Mouse (Mus musculus) lung, postnatal 0 days (tissue): ENCODE measurements around the gene Ttc29. TPM values are rescaled to one million over a fixed set of nuclear protein-coding genes. Genes with fewer than 3 reads are reported as not detected.

Experiments used
- ATAC-seq: fragments of 200-750 bp; cut with Nextera tagmentation; 2 replicates; pipeline ENCODE4 v1.8.0; 2017; ENCODE audit warnings: moderate library complexity
- DNase-seq: peaks from one replicate; pipeline ENCODE4 v3.0.0-alpha.2; 2016; ENCODE audit warnings: low spot score
- H3K27ac ChIP-seq: fragments of 300-500 bp; sonication (generic); 2 replicates; pipeline ENCODE4 v1.5.1; 2014; ENCODE audit warnings: antibody characterized with exemption, mild to moderate bottlenecking, low read length, mixed read lengths
- H3K27me3 ChIP-seq: fragments of 300-500 bp; sonication (generic); replicated peaks from 2 replicates; pipeline ENCODE4 v1.6.1; 2014; ENCODE audit warnings: low read length, mixed read lengths; ENCODE audit not compliant: insufficient read depth
- H3K36me3 ChIP-seq: fragments of 300-500 bp; sonication (generic); 2 replicates; pipeline ENCODE4 v1.6.1; 2014; ENCODE audit warnings: low read length, mixed read lengths; ENCODE audit not compliant: insufficient read depth
- H3K4me1 ChIP-seq: fragments of 300-500 bp; sonication (generic); 2 replicates; pipeline ENCODE4 v1.6.1; 2014; ENCODE audit warnings: antibody characterized with exemption, low read depth, low read length, mixed read lengths; ENCODE audit not compliant: insufficient read depth
- H3K4me2 ChIP-seq: fragments of 300-500 bp; sonication (generic); replicated peaks from 2 replicates; pipeline ENCODE4 v1.6.1; 2014; ENCODE audit warnings: low read depth, mild to moderate bottlenecking, low read length, moderate library complexity, mixed read lengths
- H3K4me3 ChIP-seq: fragments of 300-500 bp; sonication (generic); 2 replicates; pipeline ENCODE4 v1.5.1; 2014; ENCODE audit warnings: low read depth, low read length
- H3K9ac ChIP-seq: fragments of 300-500 bp; sonication (generic); replicated peaks from 2 replicates; pipeline ENCODE4 v1.6.1; 2014; ENCODE audit warnings: low read depth, mild to moderate bottlenecking
- H3K9me3 ChIP-seq: fragments of 300-500 bp; sonication (generic); 2 replicates; pipeline ENCODE4 v1.6.1; 2016; ENCODE audit warnings: low read length, mixed read lengths
- CTCF ChIP-seq: IDR thresholded peaks from 2 replicates; pipeline ENCODE4 v1.5.1; 2016; ENCODE audit warnings: antibody characterized with exemption, mild to moderate bottlenecking
- EP300 ChIP-seq: IDR thresholded peaks from 2 replicates; pipeline ENCODE4 v1.6.1; 2016; ENCODE audit warnings: antibody characterized with exemption, mild to moderate bottlenecking, control low read depth
- WGBS: fragments of 180-500 bp; shearing (Covaris S2); extraction: QIAGEN DNeasy Blood & Tissue Kit; methylation state at CpG from one replicate; pipeline ENCODE4 v1.1.7; 2014; 5-methylcytosine and 5-hydroxymethylcytosine counted together
- polyA plus RNA-seq: library from polyadenylated mRNA; unstranded; fragments of >200 nt; fragmentation: Nextera tagmentation; extraction: Ambion mirVana; gene quantifications from 2 replicates; pipeline ENCODE4 v1.2.1, GENCODE M21; 2015

Gene Ttc29
- polyA plus RNA-seq, result 5.6 and 7.3 TPM in 2 replicates

GRCm38 (mm10) chr8:78213074-78213473 is at the start of gene Ttc29:
Gene Ttc29 (plus strand): TSS chr8:78213297.
- H3K4me2 ChIP-seq, result 0 out of 2 replicates have a peak within 1 kb of the TSS, but pooled peaks have one; percentile 8
- H3K36me3 ChIP-seq, result no peaks in the 10 kb centered on the region

GRCm38 (mm10) chr8:78171351-78171750 is 41.7 kb upstream of the Ttc29 start:
- 82% methylated on average over 1 of the region's 1 CpGs for WGBS
- no peak overlapping the region for H3K4me2 ChIP-seq
- no peaks in the 10 kb centered on the region for H3K4me1 ChIP-seq
- H3K4me3 ChIP-seq, result no peak overlapping the region
- H3K36me3 ChIP-seq, result no peaks in the 10 kb centered on the region
- H3K27me3 ChIP-seq, result no peaks in the 10 kb centered on the region
- H3K9me3 ChIP-seq, result no peaks in the 10 kb centered on the region
- no peak for DNase-seq
- no peak for TF ChIP-seq EP300
- TF ChIP-seq CTCF, result no peak
- H3K27ac ChIP-seq, result no peak overlapping the region
- no peak overlapping the region for H3K9ac ChIP-seq
- ATAC-seq, result no peak

More at GRCm38 (mm10) chr8:78213074-78213473, at the start of gene Ttc29:
- no peak for TF ChIP-seq CTCF
- no peak for TF ChIP-seq EP300
- 7% methylated on average over 11 of the region's 11 CpGs for WGBS
- Histone ChIP-seq H3K4me1 (no peaks in the 10 kb centered on the region), H3K4me3 (no peak within 1 kb of the TSS), H3K9ac (no peak within 1 kb of the TSS), H3K27ac (no peak within 1 kb of the TSS), H3K27me3 (no peaks in the 10 kb centered on the region), H3K9me3 (no peaks in the 10 kb centered on the region)
- ATAC-seq (peak; percentile 95), DNase-seq (peak; percentile 91)

DNA sequence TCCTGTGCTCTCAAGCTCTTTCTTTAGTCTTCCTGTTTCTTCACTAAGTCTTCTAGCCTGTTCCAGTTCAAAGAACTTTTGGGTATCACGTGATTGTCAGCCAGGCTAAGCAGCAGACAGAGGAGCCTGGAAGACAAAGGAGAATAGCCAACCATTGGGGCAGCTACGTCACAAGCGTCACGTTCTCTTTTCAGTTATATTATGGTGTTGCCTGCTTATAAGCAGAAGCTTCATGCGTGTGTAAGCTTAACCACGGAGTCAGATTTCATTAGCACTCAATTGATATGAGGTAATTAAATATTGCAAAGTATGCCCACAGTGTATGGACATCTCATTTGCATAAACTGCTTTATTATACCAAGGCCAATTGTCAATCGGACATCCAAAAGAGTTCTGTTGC is 30.4 kb upstream of the Ttc29 start:
- ATAC-seq (no peak), DNase-seq (no peak)
- no peak for TF ChIP-seq EP300
- TF ChIP-seq CTCF, result no peak
- Histone ChIP-seq H3K9me3 (no peaks in the 10 kb centered on the region), H3K4me3 (no peak overlapping the region), H3K4me2 (no peak overlapping the region), H3K9ac (no peak overlapping the region), H3K27me3 (no peaks in the 10 kb centered on the region), H3K27ac (no peak overlapping the region), H3K4me1 (no peaks in the 10 kb centered on the region), H3K36me3 (no peaks in the 10 kb centered on the region)
- 80% methylated on average over 7 of the region's 7 CpGs for WGBS

- Histone ChIP-seq H3K4me2 (no peak overlapping the region), H3K4me1 (no peaks in the 10 kb centered on the region), H3K27ac (no peak overlapping the region), H3K27me3 (no peaks in the 10 kb centered on the region), H3K36me3 (no peaks in the 10 kb centered on the region), H3K9ac (no peak overlapping the region), H3K4me3 (no peak overlapping the region), H3K9me3 (no peaks in the 10 kb centered on the region)
- TF ChIP-seq EP300, result no peak
- no peak for TF ChIP-seq CTCF
- 88% methylated on average over 6 of the region's 6 CpGs for WGBS
- ATAC-seq, result no peak
- DNase-seq, result no peak
Observed at GRCm38 (mm10) chr8:78183414-78183813, 29.7 kb upstream of the Ttc29 start.

GRCm38 (mm10) chr8:78187087-78187486 is 26.0 kb upstream of the Ttc29 start:
- no peak overlapping the region for H3K27ac ChIP-seq
- H3K4me3 ChIP-seq, result no peak overlapping the region
- H3K36me3 ChIP-seq, result no peaks in the 10 kb centered on the region
- H3K27me3 ChIP-seq, result no peaks in the 10 kb centered on the region
- no peak overlapping the region for H3K4me2 ChIP-seq
- DNase-seq (peak; percentile 75), ATAC-seq (peak; percentile 40; the same call in 1 of the 2 replicates)
- H3K9ac ChIP-seq, result no peak overlapping the region
- no peaks in the 10 kb centered on the region for H3K9me3 ChIP-seq
- no peaks in the 10 kb centered on the region for H3K4me1 ChIP-seq
- TF ChIP-seq EP300, result no peak

GRCm38 (mm10) chr8:78204229-78204628 is 8.9 kb upstream of the Ttc29 start:
- WGBS, result 28% methylated on average over 5 of the region's 5 CpGs
- Histone ChIP-seq H3K4me1 (no peaks in the 10 kb centered on the region), H3K27me3 (no peaks in the 10 kb centered on the region), H3K4me2 (no peak overlapping the region), H3K36me3 (no peaks in the 10 kb centered on the region), H3K4me3 (no peak overlapping the region), H3K27ac (no peak overlapping the region), H3K9ac (no peak overlapping the region), H3K9me3 (no peaks in the 10 kb centered on the region)
- ATAC-seq (no peak), DNase-seq (peak; percentile 30)
- TF ChIP-seq CTCF, result peak; percentile 68
- no peak for TF ChIP-seq EP300

- DNase-seq (no peak), ATAC-seq (no peak)
- H3K9me3 ChIP-seq, result no peaks in the 10 kb centered on the region
- no peak overlapping the region for H3K4me3 ChIP-seq
- no peaks in the 10 kb centered on the region for H3K4me1 ChIP-seq
- H3K27ac ChIP-seq, result no peak overlapping the region
- TF ChIP-seq CTCF (no peak), EP300 (no peak)
- WGBS, result 52% methylated on average over 3 of the region's 3 CpGs
- H3K9ac ChIP-seq, result no peak overlapping the region
- no peaks in the 10 kb centered on the region for H3K36me3 ChIP-seq
- H3K27me3 ChIP-seq, result no peaks in the 10 kb centered on the region
- H3K4me2 ChIP-seq, result no peak overlapping the region
Observed at GRCm38 (mm10) chr8:78210424-78210823, 2.7 kb upstream of the Ttc29 start.
